Mouse (Mus musculus): ENCODE data around the gene Vmac. TPM values are rescaled to one million over a fixed set of nuclear protein-coding genes. Genes with fewer than 3 reads are reported as not detected.

Vmac gene
- 3.3 and 4.1 TPM in 2 replicates for polyA plus RNA-seq (2015; fragmentation: Nextera tagmentation; extraction: Ambion mirVana)

DNA sequence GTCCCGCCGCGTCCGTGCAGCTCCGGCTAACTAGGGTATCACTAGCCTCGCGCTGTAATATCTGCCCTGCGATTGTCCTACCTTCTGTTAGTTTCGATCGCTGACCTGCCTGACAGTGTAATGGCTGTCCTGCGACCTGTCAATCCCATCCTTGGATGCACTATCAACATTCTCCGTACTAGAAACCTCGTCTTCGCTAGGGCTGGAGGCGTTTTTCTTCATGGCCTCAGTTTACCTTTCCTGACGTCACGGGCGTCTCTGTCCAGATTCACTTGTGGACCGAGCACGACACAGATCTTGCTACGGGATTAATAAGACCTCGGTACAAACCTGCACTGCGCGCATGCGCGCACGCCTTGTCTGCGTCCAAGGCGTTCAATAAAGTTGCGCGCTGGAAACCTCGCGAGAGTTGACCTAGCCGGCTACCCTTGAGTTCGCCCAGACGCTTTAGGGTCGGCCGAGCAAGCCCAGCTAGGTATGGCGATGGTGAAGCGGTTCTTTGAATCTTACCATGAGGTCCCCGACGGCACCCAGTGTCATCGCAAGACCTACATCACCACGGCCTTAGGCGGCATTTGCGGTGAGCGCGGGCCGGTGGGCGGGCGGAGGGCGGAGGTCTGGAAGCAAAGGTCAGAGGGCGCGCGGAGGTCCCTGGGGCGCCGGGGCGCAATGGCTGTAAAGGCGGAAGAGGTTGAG is at the start of gene Vmac, which contains the start of gene Ndufa11:
Gene Vmac, minus strand, starts transcription at position 660 of the 696 bp plus-strand sequence.
Gene Ndufa11, plus strand, starts transcription at position 405 of the 696 bp plus-strand sequence.
- peak; percentile 78; the same call in 1 of the 2 replicates for TF ChIP-seq EP300 (IDR thresholded peaks at IDR 0.05; ENCODE audit: low read depth)
- TF ChIP-seq CTCF (IDR thresholded peaks at IDR 0.05; ENCODE audit: low read depth), result no peak
- H3K27me3 ChIP-seq (ENCODE audit: insufficient read depth, low read length), result no peaks in the 10 kb centered on the region
- peak within 1 kb of the TSS; percentile 83 for H3K27ac ChIP-seq (ENCODE audit: low read depth)
- H3K9ac ChIP-seq (replicated peaks), result peak within 1 kb of the TSS; percentile 87
- 0 out of 2 replicates have a peak, but pooled peaks cover 11% of the 10 kb centered on the region for H3K36me3 ChIP-seq (replicated peaks; ENCODE audit: insufficient read depth, low read length)
- WGBS (ENCODE audit: insufficient replicate concordance), result under 1% methylated on average over 59 of the region's 59 CpGs
- H3K4me2 ChIP-seq (ENCODE audit: low read depth, low read length), result peak within 1 kb of the TSS; percentile 92
- ATAC-seq (peak; percentile 77), DNase-seq (peak; percentile 98)
- peak within 1 kb of the TSS; percentile 76 for H3K4me3 ChIP-seq (ENCODE audit: low read depth, low read length)
- H3K9me3 ChIP-seq (ENCODE audit: low read length), result no peaks in the 10 kb centered on the region
- H3K4me1 ChIP-seq (ENCODE audit: insufficient read depth), result peaks cover 19% of the 10 kb centered on the region

- Histone ChIP-seq H3K4me1 (ENCODE audit: insufficient read depth) (peaks cover 26% of the 10 kb centered on the region), H3K4me2 (ENCODE audit: low read depth, low read length) (no peak overlapping the region), H3K4me3 (ENCODE audit: low read depth, low read length) (no peak overlapping the region), H3K36me3 (replicated peaks; ENCODE audit: insufficient read depth, low read length) (peaks cover 24% of the 10 kb centered on the region), H3K27me3 (ENCODE audit: insufficient read depth, low read length) (no peaks in the 10 kb centered on the region), H3K27ac (ENCODE audit: low read depth) (no peak overlapping the region), H3K9ac (replicated peaks) (no peak overlapping the region), H3K9me3 (ENCODE audit: low read length) (no peaks in the 10 kb centered on the region)
- no peak for ATAC-seq
- DNase-seq, result no peak
- no peak for TF ChIP-seq CTCF (IDR thresholded peaks at IDR 0.05; ENCODE audit: low read depth)
- TF ChIP-seq EP300 (IDR thresholded peaks at IDR 0.05; ENCODE audit: low read depth), result no peak
- 94% methylated on average over 27 of the region's 27 CpGs for WGBS (ENCODE audit: insufficient replicate concordance)
These were observed 49.0 kb upstream of the Vmac start for GRCm38 (mm10) chr17:56766631-56767405.

DNA sequence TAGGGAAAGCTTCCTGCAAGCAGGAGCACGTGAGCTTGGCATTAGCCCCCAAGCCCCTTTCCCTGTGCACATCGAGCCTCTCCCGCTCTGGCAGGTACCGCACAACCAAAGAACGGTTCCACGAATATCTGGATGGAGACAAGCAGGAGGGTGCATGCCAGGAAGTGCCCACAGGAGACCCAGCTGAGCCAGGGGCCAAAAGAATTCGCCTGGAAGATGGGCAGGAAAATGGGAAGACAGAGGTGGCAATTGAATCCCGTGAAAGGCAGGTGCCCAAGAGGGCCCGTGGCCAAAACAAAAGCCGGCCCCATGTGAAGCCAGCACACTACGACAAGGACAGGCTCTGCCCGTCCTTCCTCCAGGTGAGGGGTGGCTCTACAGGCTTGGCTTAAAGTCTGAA is 47.6 kb upstream of the Vmac start:
- no peak for DNase-seq
- ATAC-seq, result no peak
- Histone ChIP-seq H3K4me2 (ENCODE audit: low read depth, low read length) (peak overlapping the region; percentile 77), H3K9me3 (ENCODE audit: low read length) (no peaks in the 10 kb centered on the region), H3K4me1 (ENCODE audit: insufficient read depth) (peaks cover 34% of the 10 kb centered on the region), H3K9ac (replicated peaks) (peak overlapping the region; percentile 78), H3K4me3 (ENCODE audit: low read depth, low read length) (peak overlapping the region; percentile 72), H3K27me3 (ENCODE audit: insufficient read depth, low read length) (no peaks in the 10 kb centered on the region), H3K27ac (ENCODE audit: low read depth) (peak overlapping the region; percentile 92; the same call in 1 of the 2 replicates), H3K36me3 (replicated peaks; ENCODE audit: insufficient read depth, low read length) (peaks cover 24% of the 10 kb centered on the region)
- no peak for TF ChIP-seq EP300 (IDR thresholded peaks at IDR 0.05; ENCODE audit: low read depth)
- no peak for TF ChIP-seq CTCF (IDR thresholded peaks at IDR 0.05; ENCODE audit: low read depth)
- 47% methylated on average over 12 of the region's 12 CpGs for WGBS (ENCODE audit: insufficient replicate concordance)

GRCm38 (mm10) chr17:56764474-56765354 is 46.9 kb upstream of the Vmac start, which contains the start of gene Dus3l:
TSS of gene Dus3l (plus strand) at chr17:56764757.
- no peaks in the 10 kb centered on the region for H3K9me3 ChIP-seq (ENCODE audit: low read length)
- TF ChIP-seq CTCF (IDR thresholded peaks at IDR 0.05; ENCODE audit: low read depth) (no peak), EP300 (IDR thresholded peaks at IDR 0.05; ENCODE audit: low read depth) (no peak)
- H3K4me3 ChIP-seq (ENCODE audit: low read depth, low read length), result peak within 1 kb of the TSS; percentile 72
- ATAC-seq (peak; percentile 87), DNase-seq (peak; percentile 90)
- H3K4me2 ChIP-seq (ENCODE audit: low read depth, low read length), result peak within 1 kb of the TSS; percentile 92
- under 1% methylated on average over 56 of the region's 58 CpGs for WGBS (ENCODE audit: insufficient replicate concordance)
- peak within 1 kb of the TSS; percentile 78 for H3K9ac ChIP-seq (replicated peaks)
- peaks cover 24% of the 10 kb centered on the region for H3K36me3 ChIP-seq (replicated peaks; ENCODE audit: insufficient read depth, low read length)
- H3K4me1 ChIP-seq (ENCODE audit: insufficient read depth), result peaks cover 34% of the 10 kb centered on the region
- no peaks in the 10 kb centered on the region for H3K27me3 ChIP-seq (ENCODE audit: insufficient read depth, low read length)
- peak within 1 kb of the TSS; percentile 92 for H3K27ac ChIP-seq (ENCODE audit: low read depth)

- Histone ChIP-seq H3K4me3 (ENCODE audit: low read depth, low read length) (peak overlapping the region; percentile 72), H3K9ac (replicated peaks) (no peak overlapping the region; the same call in 1 of the 2 replicates), H3K27me3 (ENCODE audit: insufficient read depth, low read length) (no peaks in the 10 kb centered on the region), H3K27ac (ENCODE audit: low read depth) (peak overlapping the region; percentile 92), H3K36me3 (replicated peaks; ENCODE audit: insufficient read depth, low read length) (peaks cover 15% of the 10 kb centered on the region), H3K4me1 (ENCODE audit: insufficient read depth) (peaks cover 34% of the 10 kb centered on the region), H3K9me3 (ENCODE audit: low read length) (no peaks in the 10 kb centered on the region), H3K4me2 (ENCODE audit: low read depth, low read length) (peak overlapping the region; percentile 92)
- DNase-seq (no peak), ATAC-seq (no peak)
- WGBS (ENCODE audit: insufficient replicate concordance), result 63% methylated on average over 8 of the region's 8 CpGs
- TF ChIP-seq CTCF (IDR thresholded peaks at IDR 0.05; ENCODE audit: low read depth) (no peak), EP300 (IDR thresholded peaks at IDR 0.05; ENCODE audit: low read depth) (no peak)
These were observed 46.0 kb upstream of the Vmac start for GRCm38 (mm10) chr17:56763741-56764250.

All from liver, postnatal 0 days (tissue).